Mouse (Mus musculus): ENCODE measurements at regions not wholly inside any gene's neighbourhood (a gene's known extent, or its start where the extent isn't known, plus 50 kb on each side); places are given as distances from the start of the nearest gene placed in this dataset.
A peak's percentile ranks its signal among the peaks of the same experiment; 100 is the strongest.

GRCm38 (mm10) chr16:80196302-80196701, 1004.2 kb upstream of the Ncam2 start:
- Histone ChIP-seq H3K27me3 (ENCODE audit: control insufficient read depth, insufficient read depth, low read length) (no peaks in the 10 kb centered on the region), H3K4me2 (ENCODE audit: low read depth, low read length) (no peak overlapping the region), H3K9ac (replicated peaks; ENCODE audit: low read depth, low read length) (no peak overlapping the region), H3K9me3 (ENCODE audit: control insufficient read depth, low read length) (no peaks in the 10 kb centered on the region), H3K36me3 (ENCODE audit: control insufficient read depth, insufficient read depth, low read length) (no peaks in the 10 kb centered on the region), H3K4me1 (ENCODE audit: control insufficient read depth, insufficient read depth, low read length) (no peaks in the 10 kb centered on the region), H3K4me3 (ENCODE audit: low read depth, low read length) (no peak overlapping the region), H3K27ac (ENCODE audit: low read depth, low read length) (no peak overlapping the region)
- ATAC-seq (ENCODE audit: low read depth): no peak
- 84% methylated on average over 4 of the region's 4 CpGs for WGBS

GRCm38 (mm10) chr16:80202811-80203210, 997.7 kb upstream of the Ncam2 start:
- H3K27ac ChIP-seq (ENCODE audit: low read depth, low read length): no peak overlapping the region
- 88% methylated on average over 3 of the region's 3 CpGs for WGBS
- no peaks in the 10 kb centered on the region for H3K9me3 ChIP-seq (ENCODE audit: control insufficient read depth, low read length)
- H3K4me2 ChIP-seq (ENCODE audit: low read depth, low read length): no peak overlapping the region
- no peak overlapping the region for H3K4me3 ChIP-seq (ENCODE audit: low read depth, low read length)
- H3K4me1 ChIP-seq (ENCODE audit: control insufficient read depth, insufficient read depth, low read length): no peaks in the 10 kb centered on the region
- ATAC-seq (ENCODE audit: low read depth): no peak
- H3K36me3 ChIP-seq (ENCODE audit: control insufficient read depth, insufficient read depth, low read length): no peaks in the 10 kb centered on the region
- no peaks in the 10 kb centered on the region for H3K27me3 ChIP-seq (ENCODE audit: control insufficient read depth, insufficient read depth, low read length)
- no peak overlapping the region for H3K9ac ChIP-seq (replicated peaks; ENCODE audit: low read depth, low read length)

DNA sequence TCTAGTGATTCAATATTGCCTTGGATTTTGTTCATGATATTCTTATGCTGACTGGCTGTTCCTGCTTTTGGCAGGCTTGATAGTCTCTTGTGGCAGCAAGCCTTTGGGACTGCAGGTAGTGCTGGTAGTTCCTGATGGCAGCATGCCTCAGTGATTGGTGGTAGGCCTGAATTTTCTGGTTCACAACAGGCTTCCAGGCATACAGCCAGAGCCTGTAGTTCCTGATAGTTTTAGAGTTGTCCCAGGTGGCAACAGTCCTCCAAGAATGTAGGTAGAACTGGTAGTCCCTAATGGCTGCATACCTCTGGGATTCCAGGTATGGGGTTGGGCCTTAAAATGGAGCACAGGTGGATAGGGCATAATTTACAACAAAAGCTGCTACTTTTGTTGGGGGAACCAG, 987.7 kb upstream of the Ncam2 start:
- Histone ChIP-seq H3K36me3 (ENCODE audit: control insufficient read depth, insufficient read depth, low read length) (no peaks in the 10 kb centered on the region), H3K9me3 (ENCODE audit: control insufficient read depth, low read length) (no peaks in the 10 kb centered on the region), H3K27ac (ENCODE audit: low read depth, low read length) (no peak overlapping the region), H3K4me3 (ENCODE audit: low read depth, low read length) (no peak overlapping the region), H3K4me2 (ENCODE audit: low read depth, low read length) (no peak overlapping the region), H3K4me1 (ENCODE audit: control insufficient read depth, insufficient read depth, low read length) (no peaks in the 10 kb centered on the region), H3K27me3 (ENCODE audit: control insufficient read depth, insufficient read depth, low read length) (no peaks in the 10 kb centered on the region), H3K9ac (replicated peaks; ENCODE audit: low read depth, low read length) (no peak overlapping the region)
- no peak for ATAC-seq (ENCODE audit: low read depth)

- ATAC-seq (ENCODE audit: low read depth): no peak
- Histone ChIP-seq H3K4me2 (ENCODE audit: low read depth, low read length) (no peak overlapping the region), H3K36me3 (ENCODE audit: control insufficient read depth, insufficient read depth, low read length) (no peaks in the 10 kb centered on the region), H3K4me3 (ENCODE audit: low read depth, low read length) (no peak overlapping the region), H3K9me3 (ENCODE audit: control insufficient read depth, low read length) (no peaks in the 10 kb centered on the region), H3K4me1 (ENCODE audit: control insufficient read depth, insufficient read depth, low read length) (no peaks in the 10 kb centered on the region), H3K27ac (ENCODE audit: low read depth, low read length) (no peak overlapping the region), H3K9ac (replicated peaks; ENCODE audit: low read depth, low read length) (no peak overlapping the region), H3K27me3 (ENCODE audit: control insufficient read depth, insufficient read depth, low read length) (no peaks in the 10 kb centered on the region)
These were observed 945.1 kb upstream of the Ncam2 start for GRCm38 (mm10) chr16:80255441-80255840.

- Histone ChIP-seq H3K9me3 (ENCODE audit: control insufficient read depth, low read length) (no peaks in the 10 kb centered on the region), H3K4me3 (ENCODE audit: low read depth, low read length) (no peak overlapping the region), H3K27me3 (ENCODE audit: control insufficient read depth, insufficient read depth, low read length) (no peaks in the 10 kb centered on the region), H3K4me1 (ENCODE audit: control insufficient read depth, insufficient read depth, low read length) (no peaks in the 10 kb centered on the region), H3K27ac (ENCODE audit: low read depth, low read length) (no peak overlapping the region), H3K4me2 (ENCODE audit: low read depth, low read length) (no peak overlapping the region), H3K36me3 (ENCODE audit: control insufficient read depth, insufficient read depth, low read length) (no peaks in the 10 kb centered on the region), H3K9ac (replicated peaks; ENCODE audit: low read depth, low read length) (no peak overlapping the region)
- peak; percentile 94 for ATAC-seq (ENCODE audit: low read depth)
- 29% methylated on average over 5 of the region's 5 CpGs for WGBS
These were observed 934.3 kb upstream of the Ncam2 start for GRCm38 (mm10) chr16:80266151-80266617.

GRCm38 (mm10) chr16:80272291-80273123, 928.0 kb upstream of the Ncam2 start:
- Histone ChIP-seq H3K4me3 (ENCODE audit: low read depth, low read length) (no peak overlapping the region), H3K36me3 (ENCODE audit: control insufficient read depth, insufficient read depth, low read length) (no peaks in the 10 kb centered on the region), H3K9me3 (ENCODE audit: control insufficient read depth, low read length) (no peaks in the 10 kb centered on the region), H3K27me3 (ENCODE audit: control insufficient read depth, insufficient read depth, low read length) (no peaks in the 10 kb centered on the region), H3K27ac (ENCODE audit: low read depth, low read length) (no peak overlapping the region), H3K4me2 (ENCODE audit: low read depth, low read length) (no peak overlapping the region), H3K9ac (replicated peaks; ENCODE audit: low read depth, low read length) (no peak overlapping the region), H3K4me1 (ENCODE audit: control insufficient read depth, insufficient read depth, low read length) (no peaks in the 10 kb centered on the region)
- ATAC-seq (ENCODE audit: low read depth): peak; percentile 75
- WGBS: 55% methylated on average over 5 of the region's 5 CpGs

Measured in neural tube, embryonic 14.5 days (tissue).